In genomic region chr4:104680475-104680874, GRCm38 (mm10) we compare ENCODE assay signal across 21 mouse cellular contexts.
"Had no signal": no experiment of that assay in that cellular context is flagged by ENCODE, and none has a peak within 500 bp of the region (broad histone marks: within the 10 kb centered on the region; RNA-seq: fewer than 3 reads in every experiment).

No protein-coding gene starts in this region.

- H3K4me3 ChIP-seq: limb, embryonic 12.5 days; limb, embryonic 15.5 days; midbrain, embryonic 12.5 days; midbrain, embryonic 15.5 days; neural tube, embryonic 12.5 days; neural tube, embryonic 15.5 days had no signal

- DNase-seq: layer of hippocampus, postnatal 36 days; left cerebral cortex, postnatal 4 days; liver, postnatal 0 days; lung, embryonic 14.5 days; right cerebral cortex, adult 18-20 months; right cerebral cortex, postnatal 14 days; right cerebral cortex, postnatal 4 days; thymus, adult 2 months; thymus, postnatal 14 days had no signal

- H3K4me1 ChIP-seq: limb, embryonic 15.5 days; midbrain, embryonic 15.5 days had no signal

- ATAC-seq: intestine, postnatal 0 days; liver, postnatal 0 days; lung, postnatal 0 days; midbrain, embryonic 15.5 days had no signal

- H3K27me3 ChIP-seq: midbrain, embryonic 12.5 days; midbrain, embryonic 15.5 days; neural tube, embryonic 12.5 days; neural tube, embryonic 15.5 days had no signal

- H3K27ac ChIP-seq: limb, embryonic 12.5 days; limb, embryonic 15.5 days; liver, embryonic 14.5 days; macrophage; midbrain, embryonic 12.5 days; midbrain, embryonic 15.5 days; neural tube, embryonic 12.5 days; neural tube, embryonic 15.5 days; stomach, postnatal 0 days had no signal

- H3K9me3 ChIP-seq: limb, embryonic 12.5 days; limb, embryonic 15.5 days; midbrain, embryonic 12.5 days; midbrain, embryonic 15.5 days; neural tube, embryonic 12.5 days; neural tube, embryonic 15.5 days had no signal

- H3K4me2 ChIP-seq: limb, embryonic 12.5 days; limb, embryonic 15.5 days; liver, embryonic 11.5 days; lung, embryonic 14.5 days; midbrain, embryonic 12.5 days; midbrain, embryonic 15.5 days; neural tube, embryonic 12.5 days; neural tube, embryonic 15.5 days had no signal

- H3K36me3 ChIP-seq: limb, embryonic 12.5 days; limb, embryonic 15.5 days; midbrain, embryonic 12.5 days; midbrain, embryonic 15.5 days; neural tube, embryonic 12.5 days; neural tube, embryonic 15.5 days had no signal

- H3K9ac ChIP-seq: limb, embryonic 12.5 days; limb, embryonic 15.5 days; liver, embryonic 14.5 days; liver, postnatal 0 days; lung, embryonic 14.5 days; midbrain, embryonic 12.5 days; midbrain, embryonic 15.5 days; neural tube, embryonic 12.5 days; neural tube, embryonic 15.5 days had no signal
